Mouse (Mus musculus): ENCODE measurements around the gene Olfr190.
"Not testable (repeated sequence)": the region's sequence is repeated elsewhere in the genome, so short reads cannot be mapped to it uniquely, and the experiment has no call there.

Olfr190 gene

GRCm38 (mm10) chr16:59077905-59078304 lies at the start of gene Olfr190:
Olfr190 (minus strand) TSS chr16:59078005.
- no peak for DNase-seq

GRCm38 (mm10) chr16:59120969-59121368 lies 43.2 kb upstream of the Olfr190 start, which contains the start of gene Olfr194:
Olfr194 (minus strand) TSS chr16:59121069.
- DNase-seq = no peak

- no peak for DNase-seq
Observed at GRCm38 (mm10) chr16:59111781-59112180, 34.0 kb upstream of the Olfr190 start, which contains the start of gene Olfr193. Olfr193 (minus strand) TSS chr16:59111881.

GRCm38 (mm10) chr16:59108522-59108921 lies 30.7 kb upstream of the Olfr190 start:
- DNase-seq = not testable (repeated sequence)

GRCm38 (mm10) chr16:59105312-59105711 lies 27.5 kb upstream of the Olfr190 start:
- DNase-seq = no peak

GRCm38 (mm10) chr16:59089722-59090121 lies 11.9 kb upstream of the Olfr190 start, which contains the start of gene Olfr191:
Olfr191 (minus strand) TSS chr16:59089822.
- not testable (repeated sequence) for DNase-seq

GRCm38 (mm10) chr16:59081113-59081512 lies 3.3 kb upstream of the Olfr190 start:
- DNase-seq = not testable (repeated sequence)

- no peak for DNase-seq
Observed at GRCm38 (mm10) chr16:59073520-59073919, 4.3 kb downstream of the Olfr190 start.

GRCm38 (mm10) chr16:59071755-59072154 lies 6.0 kb downstream of the Olfr190 start:
- no peak for DNase-seq

- not testable (repeated sequence) for DNase-seq
Observed at GRCm38 (mm10) chr16:59062411-59062810, 15.4 kb downstream of the Olfr190 start.

GRCm38 (mm10) chr16:59049286-59049685 lies 28.5 kb downstream of the Olfr190 start:
- DNase-seq = not testable (repeated sequence)

- no peak for DNase-seq
Observed at GRCm38 (mm10) chr16:59048860-59049259, 28.9 kb downstream of the Olfr190 start.

- no peak for DNase-seq
Observed at GRCm38 (mm10) chr16:59047579-59047978, 30.2 kb downstream of the Olfr190 start.

- no peak for DNase-seq
Observed at GRCm38 (mm10) chr16:59045835-59046234, 32.0 kb downstream of the Olfr190 start.

GRCm38 (mm10) chr16:59039710-59040109 lies 38.1 kb downstream of the Olfr190 start, which contains the start of gene Olfr187:
Olfr187 (minus strand) TSS chr16:59039767.
- DNase-seq = no peak

- no peak for DNase-seq
Observed at GRCm38 (mm10) chr16:59030191-59030590, 47.6 kb downstream of the Olfr190 start, which contains the start of gene Olfr186. Olfr186 (minus strand) TSS chr16:59030291.

All from cerebellum, postnatal 14 days (tissue).